Mouse (Mus musculus) right cerebral cortex, postnatal 10 days (tissue): ENCODE results near the gene Fcrl1.

Experiments used
- DNase-seq, 2 experiments: peaks; one replicate each; pipeline ENCODE4 v3.0.0; 2021; ENCODE audit warnings: low spot score in 2 of 2

Fcrl1 gene

DNA sequence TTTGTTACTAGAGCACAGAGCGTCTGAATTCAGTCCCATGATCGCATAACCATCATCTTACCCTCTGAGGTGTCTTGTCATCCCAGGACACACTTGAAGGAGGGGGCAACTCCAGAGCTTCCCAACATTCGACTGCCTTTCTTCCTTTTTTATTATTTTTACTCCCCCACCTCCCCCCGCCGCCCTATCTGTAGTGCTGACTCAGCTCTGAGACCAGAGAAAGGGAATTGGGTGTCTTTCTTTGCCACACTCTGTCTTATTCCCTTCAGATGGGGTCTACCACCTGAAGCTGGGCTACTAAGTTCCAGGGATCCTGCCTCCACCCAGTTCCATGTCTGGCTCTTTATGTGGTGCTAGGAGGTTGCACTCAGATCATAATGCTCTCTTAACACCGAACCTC is 34.4 kb downstream of the Fcrl1 start:
- no peak for DNase-seq

DNA sequence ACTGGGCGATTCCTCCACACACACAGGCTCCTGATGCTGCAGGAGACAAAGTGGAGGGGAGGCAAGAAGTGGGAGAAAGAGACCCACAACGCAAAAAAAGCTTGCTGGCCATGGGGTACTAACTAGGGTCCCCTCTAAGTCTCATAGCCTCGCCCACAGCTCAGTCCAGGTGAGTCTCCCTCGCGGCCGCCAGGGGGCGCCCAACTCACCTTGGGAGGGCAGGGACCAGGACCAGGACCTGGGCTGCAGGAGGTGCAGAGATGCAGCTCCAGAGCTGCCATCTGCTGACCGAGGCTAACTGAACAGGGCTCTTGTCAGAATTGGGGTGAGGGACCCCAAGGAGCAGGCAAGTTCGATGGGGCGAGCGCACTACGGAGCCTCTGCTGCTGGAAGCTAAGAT is 35.0 kb downstream of the Fcrl1 start:
- DNase-seq: peak in 1 of 2 experiments; percentile 33

DNA sequence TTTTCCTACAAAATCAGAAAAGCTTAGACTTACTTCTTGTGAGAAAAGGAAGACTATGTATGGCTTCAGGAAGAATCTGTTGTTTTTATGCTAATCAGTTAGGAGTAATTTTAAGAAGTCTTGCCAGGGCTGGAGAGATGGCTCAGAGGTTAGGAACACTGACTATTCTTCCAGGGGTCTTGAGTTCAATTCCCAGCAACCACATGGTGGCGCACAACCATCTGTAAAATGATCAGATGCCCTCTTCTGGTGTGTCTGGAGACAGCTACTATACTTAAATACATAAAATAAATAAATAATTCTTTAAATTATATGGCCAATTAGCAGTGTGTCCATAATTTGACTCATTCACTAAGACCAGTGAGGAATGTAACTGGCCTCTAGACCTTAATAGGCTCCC is 44.5 kb downstream of the Fcrl1 start:
- no peak for DNase-seq

DNA sequence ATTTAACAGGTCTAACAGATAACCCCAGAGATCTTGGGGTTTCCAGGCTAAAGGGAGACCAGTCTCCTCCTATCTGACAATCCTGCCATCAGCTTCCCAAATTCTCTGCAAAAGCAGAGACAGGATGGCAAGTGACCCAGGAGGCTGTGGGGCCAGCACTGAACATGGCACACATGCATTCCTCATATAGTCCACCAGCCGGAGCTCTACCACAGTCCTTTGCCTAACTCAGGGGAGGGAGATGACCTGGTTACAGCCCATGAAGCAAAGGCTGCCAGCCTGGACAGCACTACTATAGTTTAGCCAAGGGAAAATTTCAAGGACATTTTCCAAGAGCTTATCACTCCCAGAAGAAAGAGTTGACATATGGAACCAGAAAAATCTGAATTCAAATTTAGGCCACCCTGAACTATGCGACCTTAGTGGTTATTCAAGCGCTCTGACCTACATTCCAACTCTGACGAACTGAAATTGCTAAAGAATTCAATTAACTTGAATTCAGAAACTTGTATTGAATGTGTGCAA is 46.3 kb downstream of the Fcrl1 start:
- DNase-seq: no peak

DNA sequence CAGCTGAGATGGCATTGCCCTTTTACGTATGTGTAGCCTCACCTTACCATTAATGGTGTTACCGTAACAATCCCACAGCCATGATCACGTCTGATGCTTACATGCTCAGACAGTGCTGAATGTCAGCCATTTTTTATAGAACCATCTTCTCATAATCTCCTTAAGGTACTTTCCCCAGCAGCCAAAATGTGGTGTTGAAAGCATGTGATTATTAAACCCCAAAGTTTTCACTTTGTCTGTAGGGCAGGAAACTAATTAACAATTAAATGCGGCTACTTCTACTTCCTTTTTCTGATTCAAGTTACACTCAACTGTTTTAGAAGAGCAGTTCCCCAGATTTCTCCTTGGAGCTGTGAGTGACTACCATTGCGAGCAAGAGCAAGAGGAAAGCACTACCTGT is 59.3 kb downstream of the Fcrl1 start, which contains the start of gene Fcrl5:
TSS of gene Fcrl5 (plus strand) at position 295 of the 400 bp plus-strand sequence.
- DNase-seq: no peak

DNA sequence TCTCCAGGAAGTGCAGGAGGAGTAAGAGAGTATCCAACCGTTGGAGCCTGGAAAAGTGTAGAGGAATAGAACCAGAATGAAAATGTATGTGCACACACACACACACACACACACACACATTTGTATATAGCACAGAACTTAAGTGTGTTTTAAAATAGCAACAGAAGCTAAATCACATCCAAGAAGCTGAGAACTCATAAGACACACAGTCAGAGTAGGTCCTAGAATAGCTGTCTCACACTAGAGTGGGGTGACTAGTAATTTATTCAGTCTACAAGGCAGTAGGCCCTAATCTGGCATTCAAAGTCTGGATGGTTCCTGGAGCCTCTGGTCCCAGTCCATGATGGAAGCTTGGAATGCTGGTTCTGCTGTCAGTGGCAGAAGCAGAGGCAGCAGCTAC is 64.4 kb downstream of the Fcrl1 start:
- peak; percentile 28 to 37 for DNase-seq

DNA sequence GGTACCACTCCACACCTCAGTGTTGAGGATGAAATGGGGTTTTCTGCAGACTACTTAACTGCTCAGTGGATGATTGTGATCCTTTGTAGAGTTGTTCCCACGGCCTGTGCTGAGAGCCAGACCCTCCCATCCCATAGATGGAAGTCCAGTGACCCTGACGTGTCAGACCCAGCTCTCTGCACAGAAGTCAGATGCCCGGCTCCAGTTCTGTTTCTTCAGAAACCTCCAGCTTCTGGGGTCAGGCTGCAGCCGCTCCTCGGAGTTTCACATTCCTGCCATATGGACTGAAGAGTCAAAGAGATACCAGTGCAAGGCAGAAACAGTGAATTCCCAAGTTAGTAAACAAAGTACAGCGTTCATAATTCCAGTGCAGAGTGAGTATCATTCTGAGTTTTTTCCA is 67.8 kb downstream of the Fcrl1 start:
- no peak for DNase-seq
